Mouse (Mus musculus) heart, postnatal 0 days (tissue): ENCODE results near the gene Nxpe3. TPM values are rescaled to one million over a fixed set of nuclear protein-coding genes. Genes with fewer than 3 reads are reported as not detected.
"Not testable (repeated sequence)": the region's sequence is repeated elsewhere in the genome, so short reads cannot be mapped to it uniquely, and the experiment has no call there.

Experiments used
- ATAC-seq: fragments of 200-750 bp; cut with Nextera tagmentation; 2 replicates; pipeline ENCODE4 v1.8.0; 2017; ENCODE audit warnings: low read depth, moderate number of reproducible peaks, moderate library complexity; ENCODE audit not compliant: insufficient read depth
- DNase-seq: peaks from one replicate; pipeline ENCODE4 v3.0.0-alpha.2; 2016; ENCODE audit warnings: low spot score
- H3K27ac ChIP-seq: fragments of 300-500 bp; sonication (generic); 2 replicates; pipeline ENCODE4 v1.5.1; 2014; ENCODE audit warnings: low read depth, mild to moderate bottlenecking
- H3K27me3 ChIP-seq: fragments of 300-500 bp; sonication (generic); 2 replicates; pipeline ENCODE4 v1.6.1; 2014; ENCODE audit warnings: low read length, mixed read lengths; ENCODE audit not compliant: control insufficient read depth, insufficient read depth
- H3K36me3 ChIP-seq: fragments of 300-500 bp; sonication (generic); replicated peaks from 2 replicates; pipeline ENCODE4 v1.6.1; 2014; ENCODE audit warnings: low read length, mixed read lengths; ENCODE audit not compliant: control insufficient read depth, insufficient read depth
- H3K4me1 ChIP-seq: fragments of 300-500 bp; sonication (generic); 2 replicates; pipeline ENCODE4 v1.6.1; 2014; ENCODE audit warnings: antibody characterized with exemption; ENCODE audit not compliant: control insufficient read depth, insufficient read depth
- H3K4me2 ChIP-seq: fragments of 300-500 bp; sonication (generic); 2 replicates; pipeline ENCODE4 v1.6.1; 2014; ENCODE audit warnings: low read depth, mild to moderate bottlenecking, low read length, moderate library complexity
- H3K4me3 ChIP-seq: fragments of 300-500 bp; sonication (generic); 2 replicates; pipeline ENCODE4 v1.5.1; 2014; ENCODE audit warnings: low read depth, low read length
- H3K9ac ChIP-seq: fragments of 300-500 bp; sonication (generic); replicated peaks from 2 replicates; pipeline ENCODE4 v1.6.1; 2014; ENCODE audit warnings: low read depth, low read length, mixed read lengths
- H3K9me3 ChIP-seq: fragments of 300-500 bp; sonication (generic); replicated peaks from 2 replicates; pipeline ENCODE4 v1.6.1; 2016; ENCODE audit warnings: low read length; ENCODE audit not compliant: control insufficient read depth
- CTCF ChIP-seq: IDR thresholded peaks from 2 replicates; pipeline ENCODE4 v1.5.1; 2016; ENCODE audit warnings: antibody characterized with exemption, control low read depth, low read depth
- EP300 ChIP-seq: IDR thresholded peaks from 2 replicates; pipeline ENCODE4 v1.6.1; 2016; ENCODE audit warnings: antibody characterized with exemption, low read depth
- WGBS: fragments of 180-500 bp; shearing (Covaris S2); extraction: QIAGEN DNeasy Blood & Tissue Kit; methylation state at CpG from one replicate; pipeline ENCODE4 v1.1.7; 2014; 5-methylcytosine and 5-hydroxymethylcytosine counted together
- polyA plus RNA-seq: library from polyadenylated mRNA; unstranded; fragments of >200 nt; fragmentation: Nextera tagmentation; extraction: Ambion mirVana; gene quantifications from 2 replicates; pipeline ENCODE4 v1.2.1, GENCODE M21; 2015
- total RNA-seq: library from RNA; depleted of rRNA; stranded (reverse); fragments of >200 nt; gene quantifications from 2 replicates; pipeline ENCODE4 v1.2.3, GENCODE M21; 2014; ENCODE audit warnings: low replicate concordance

Gene Nxpe3
- total and polyA plus RNA-seq, 2 experiments from 2014 or later = 0.20 TPM; not detected in 1

DNA sequence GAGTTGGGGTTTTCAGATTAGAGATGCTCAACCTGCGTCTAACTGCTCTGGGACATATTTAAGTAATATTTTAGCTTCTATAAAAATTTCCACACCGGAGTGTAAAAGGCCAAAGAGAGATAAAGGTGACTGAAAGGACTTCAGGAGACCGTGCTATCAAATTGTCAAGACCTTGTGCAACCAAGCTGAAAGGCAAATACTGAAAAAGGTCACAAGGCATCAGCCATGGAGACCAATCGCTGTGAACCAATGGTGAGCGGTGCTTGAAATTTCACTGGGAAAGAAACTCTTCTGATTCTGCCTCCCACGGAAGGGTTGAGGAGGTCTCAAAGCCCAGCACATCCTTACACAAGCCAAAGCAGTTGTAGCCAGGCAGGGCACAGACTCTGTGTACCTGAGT, 53.6 kb downstream of the Nxpe3 start:
- DNase-seq (no peak), ATAC-seq (no peak)
- H3K9me3 ChIP-seq = no peaks in the 10 kb centered on the region
- H3K27me3 ChIP-seq = no peaks in the 10 kb centered on the region
- no peak overlapping the region for H3K27ac ChIP-seq
- H3K9ac ChIP-seq = no peak overlapping the region
- no peak overlapping the region for H3K4me2 ChIP-seq
- 0 out of 2 replicates have a peak, but pooled peaks cover 8% of the 10 kb centered on the region for H3K4me1 ChIP-seq
- TF ChIP-seq CTCF (no peak), EP300 (no peak)
- 81% methylated on average over 6 of the region's 6 CpGs for WGBS
- H3K4me3 ChIP-seq = no peak overlapping the region
- H3K36me3 ChIP-seq = 0 out of 2 replicates have a peak, but pooled peaks cover 6% of the 10 kb centered on the region

DNA sequence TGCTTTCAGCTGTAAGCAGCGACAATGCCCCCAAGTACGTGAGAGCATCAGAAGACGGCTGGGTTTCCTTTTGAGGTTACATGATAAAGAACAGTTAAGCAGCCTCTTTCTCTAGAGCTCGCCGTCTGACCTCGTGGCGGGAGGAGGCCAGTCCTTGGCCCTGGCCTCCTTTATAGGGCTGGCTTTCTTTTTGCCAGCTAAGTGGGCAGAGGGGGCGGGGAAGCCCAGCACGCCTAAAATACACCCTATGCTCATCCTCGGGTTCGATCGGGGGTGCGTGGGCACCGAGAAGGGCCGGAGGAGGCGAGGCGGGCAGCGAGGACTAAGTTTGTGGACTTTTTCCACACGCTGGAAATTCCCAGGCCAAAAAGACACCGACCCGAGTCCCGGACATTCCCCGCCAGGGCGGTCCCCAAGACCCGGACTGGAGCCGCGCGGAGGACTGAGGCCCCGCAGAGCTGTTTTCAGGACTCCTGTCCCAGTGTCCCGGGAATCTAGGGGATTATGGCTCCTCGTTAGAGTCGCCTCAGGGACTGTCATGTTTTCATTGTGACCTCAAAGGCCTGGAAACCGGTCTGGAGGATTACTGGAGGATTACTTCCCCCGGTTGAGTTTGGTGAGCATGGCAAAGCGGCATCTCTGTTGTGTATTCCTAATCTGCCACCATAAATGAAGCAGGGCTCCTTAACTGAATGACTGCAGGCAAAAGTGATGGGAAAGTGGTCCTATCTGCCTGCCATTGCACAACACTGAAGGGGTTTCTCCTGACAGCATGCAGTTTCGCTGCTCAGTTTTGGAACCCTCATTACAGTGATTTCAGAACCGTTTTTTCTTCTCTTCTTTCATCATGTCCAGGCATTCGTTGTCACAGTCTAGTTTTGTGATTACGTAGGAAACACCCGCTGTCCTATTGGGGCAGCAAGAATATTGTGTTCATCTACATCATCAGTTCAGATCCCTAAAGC, 56.3 kb downstream of the Nxpe3 start, which contains the start of gene Nfkbiz:
Gene Nfkbiz (minus strand): TSS at position 390 of the 965 bp plus-strand sequence.
- Histone ChIP-seq H3K9ac (peak within 1 kb of the TSS; percentile 55), H3K36me3 (0 out of 2 replicates have a peak, but pooled peaks cover 4% of the 10 kb centered on the region), H3K27me3 (no peaks in the 10 kb centered on the region), H3K4me1 (0 out of 2 replicates have a peak, but pooled peaks cover 8% of the 10 kb centered on the region), H3K27ac (peak within 1 kb of the TSS; percentile 79), H3K9me3 (no peaks in the 10 kb centered on the region), H3K4me3 (peak within 1 kb of the TSS; percentile 54), H3K4me2 (peak within 1 kb of the TSS; percentile 77)
- TF ChIP-seq EP300 = peak; percentile 36; the same call in 1 of the 2 replicates
- TF ChIP-seq CTCF = no peak
- peak; percentile 89 for DNase-seq
- peak; percentile 96 for ATAC-seq
- under 1% methylated on average over 40 of the region's 40 CpGs for WGBS

DNA sequence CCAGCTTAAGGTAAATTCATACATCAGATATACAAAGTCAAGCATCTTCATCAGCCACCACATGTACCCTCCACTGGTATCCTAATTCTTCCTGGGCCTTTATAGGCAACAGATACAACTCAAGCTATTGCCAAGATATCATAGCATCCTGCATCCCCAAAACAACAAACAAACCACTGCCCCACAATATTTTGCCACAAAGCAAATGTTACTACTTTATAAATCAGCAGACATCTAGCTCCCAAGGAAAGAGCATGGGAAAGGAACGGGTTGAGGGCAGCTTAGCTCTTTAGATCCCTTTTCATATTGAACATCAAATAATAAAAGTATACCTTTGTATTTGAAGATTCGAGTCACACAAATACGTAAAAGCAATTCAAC, 57.0 kb downstream of the Nxpe3 start:
- H3K27me3 ChIP-seq = no peaks in the 10 kb centered on the region
- no peak for TF ChIP-seq CTCF
- no peak for TF ChIP-seq EP300
- H3K4me3 ChIP-seq = peak overlapping the region; percentile 54
- H3K27ac ChIP-seq = peak overlapping the region; percentile 79
- 0 out of 2 replicates have a peak, but pooled peaks cover 8% of the 10 kb centered on the region for H3K4me1 ChIP-seq
- 10% methylated on average over 3 of the region's 3 CpGs for WGBS
- H3K9ac ChIP-seq = peak overlapping the region; percentile 55
- DNase-seq (no peak), ATAC-seq (no peak)
- H3K4me2 ChIP-seq = peak overlapping the region; percentile 77
- 0 out of 2 replicates have a peak, but pooled peaks cover 4% of the 10 kb centered on the region for H3K36me3 ChIP-seq
- H3K9me3 ChIP-seq = no peaks in the 10 kb centered on the region

- H3K27me3 ChIP-seq, H3K4me3 ChIP-seq, ATAC-seq, H3K27ac ChIP-seq, DNase-seq, H3K4me1 ChIP-seq, H3K9ac ChIP-seq, H3K36me3 ChIP-seq, H3K9me3 ChIP-seq: not testable (repeated sequence)
- peak overlapping the region; percentile 77 for H3K4me2 ChIP-seq
- 87% methylated on average over 8 of the region's 8 CpGs for WGBS
Measured at GRCm38 (mm10) chr16:55837653-55838052, 57.4 kb downstream of the Nxpe3 start.

DNA sequence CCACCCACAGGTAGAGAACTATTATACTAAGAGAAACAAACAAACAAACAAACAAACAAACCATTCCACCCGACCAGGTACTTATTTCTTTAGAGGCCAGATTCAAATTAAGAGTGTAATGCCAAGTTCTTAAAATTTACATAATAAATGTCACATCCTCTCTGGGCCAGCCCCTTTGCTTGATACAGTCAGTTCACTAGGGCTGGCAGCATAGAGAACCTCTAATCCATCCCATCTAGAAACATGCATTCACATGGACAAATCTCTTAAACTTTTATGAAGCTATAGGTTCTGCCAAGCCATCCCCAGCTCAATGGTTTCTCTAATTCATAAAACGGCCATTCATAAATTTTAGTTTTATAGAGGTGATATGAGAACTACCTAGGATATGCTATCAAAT, 57.9 kb downstream of the Nxpe3 start:
- H3K4me2 ChIP-seq = no peak overlapping the region
- H3K36me3 ChIP-seq = 0 out of 2 replicates have a peak, but pooled peaks cover 4% of the 10 kb centered on the region
- H3K27me3 ChIP-seq = no peaks in the 10 kb centered on the region
- no peak overlapping the region for H3K27ac ChIP-seq
- H3K9me3 ChIP-seq = no peaks in the 10 kb centered on the region
- DNase-seq (no peak), ATAC-seq (no peak)
- 0 out of 2 replicates have a peak, but pooled peaks cover 8% of the 10 kb centered on the region for H3K4me1 ChIP-seq
- no peak overlapping the region for H3K4me3 ChIP-seq
- H3K9ac ChIP-seq = no peak overlapping the region
- no peak for TF ChIP-seq CTCF
- TF ChIP-seq EP300 = no peak
- WGBS = 83% methylated on average over 2 of the region's 2 CpGs
